Mouse (Mus musculus): Measurements from ENCODE around the gene Gucd1. TPM values are rescaled to one million over a fixed set of nuclear protein-coding genes. Genes with fewer than 3 reads are reported as not detected.
"Not testable (repeated sequence)": the region's sequence is repeated elsewhere in the genome, so short reads cannot be mapped to it uniquely, and the experiment has no call there.

The Gucd1 gene
- polyA plus RNA-seq, 1 experiment, result 87.2 TPM

DNA sequence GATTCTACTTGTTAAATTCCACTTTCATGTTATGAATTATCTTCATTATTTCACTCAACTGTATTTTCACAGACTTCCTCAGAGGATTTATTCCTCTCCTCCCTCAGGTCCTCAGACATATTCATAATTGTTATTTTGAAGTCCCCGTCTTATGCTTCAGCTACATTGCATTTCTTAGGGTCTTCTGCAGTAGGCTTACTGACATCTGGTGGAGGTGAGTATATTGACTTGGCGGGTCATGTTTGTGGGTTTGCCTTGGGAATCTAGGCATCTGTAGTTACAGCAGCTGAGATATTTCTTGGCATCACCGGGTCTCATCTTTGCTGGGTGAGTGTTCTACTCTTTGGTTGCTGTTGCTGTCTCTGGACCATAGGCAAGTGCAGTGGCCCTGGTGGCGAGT, 116.8 kb downstream of the Gucd1 start, which contains the start of gene Upb1:
Upb1 (plus strand) TSS at position 158 of the 400 bp plus-strand sequence.
- Histone ChIP-seq H3K4me3 (ENCODE audit: extremely low read depth, insufficient read depth, insufficient read length) (no peak within 1 kb of the TSS), H3K4me1 (ENCODE audit: control insufficient read depth, insufficient read depth, insufficient read length) (peaks cover 2% of the 10 kb centered on the region; the same call in 1 of the 2 replicates), H3K27me3 (ENCODE audit: control insufficient read depth, insufficient read depth, low read length) (no peaks in the 10 kb centered on the region), H3K36me3 (ENCODE audit: control insufficient read depth, insufficient read depth, low read length) (no peaks in the 10 kb centered on the region), H3K27ac (ENCODE audit: insufficient read depth, low read length) (no peak within 1 kb of the TSS)
- 83% methylated on average over 4 of the region's 4 CpGs for WGBS
- TF ChIP-seq CTCF (IDR thresholded peaks at IDR 0.05; ENCODE audit: extremely low read depth, insufficient read depth, insufficient read length, insufficient replicate concordance) (no peak), POLR2A (IDR thresholded peaks at IDR 0.05; ENCODE audit: low read depth, low read length) (no peak)
- DNase-seq (ENCODE audit: low read depth in 1 of 2, low spot score in 2 of 2), result no peak

GRCm38 (mm10) chr10:75396966-75397365, 120.8 kb downstream of the Gucd1 start:
- Histone ChIP-seq H3K4me3 (ENCODE audit: extremely low read depth, insufficient read depth, insufficient read length) (no peak overlapping the region), H3K27me3 (ENCODE audit: control insufficient read depth, insufficient read depth, low read length) (no peaks in the 10 kb centered on the region), H3K36me3 (ENCODE audit: control insufficient read depth, insufficient read depth, low read length) (no peaks in the 10 kb centered on the region), H3K27ac (ENCODE audit: insufficient read depth, low read length) (no peak overlapping the region), H3K4me1 (ENCODE audit: control insufficient read depth, insufficient read depth, insufficient read length) (peaks cover 2% of the 10 kb centered on the region; the same call in 1 of the 2 replicates)
- WGBS, result 23% methylated on average over 14 of the region's 14 CpGs
- TF ChIP-seq CTCF (IDR thresholded peaks at IDR 0.05; ENCODE audit: extremely low read depth, insufficient read depth, insufficient read length, insufficient replicate concordance) (no peak), POLR2A (IDR thresholded peaks at IDR 0.05; ENCODE audit: low read depth, low read length) (no peak)
- no peak for DNase-seq (ENCODE audit: low read depth in 1 of 2, low spot score in 2 of 2)

- WGBS, result 91% methylated on average over 8 of the region's 8 CpGs
- no peak for DNase-seq (ENCODE audit: low read depth in 1 of 2, low spot score in 2 of 2)
- H3K27me3 ChIP-seq (ENCODE audit: control insufficient read depth, insufficient read depth, low read length), result no peaks in the 10 kb centered on the region
- H3K36me3 ChIP-seq (ENCODE audit: control insufficient read depth, insufficient read depth, low read length), result no peaks in the 10 kb centered on the region
- no peak overlapping the region for H3K27ac ChIP-seq (ENCODE audit: insufficient read depth, low read length)
- no peak for TF ChIP-seq CTCF (IDR thresholded peaks at IDR 0.05; ENCODE audit: extremely low read depth, insufficient read depth, insufficient read length, insufficient replicate concordance)
- TF ChIP-seq POLR2A (IDR thresholded peaks at IDR 0.05; ENCODE audit: low read depth, low read length), result no peak
- peaks cover 2% of the 10 kb centered on the region; the same call in 1 of the 2 replicates for H3K4me1 ChIP-seq (ENCODE audit: control insufficient read depth, insufficient read depth, insufficient read length)
- H3K4me3 ChIP-seq (ENCODE audit: extremely low read depth, insufficient read depth, insufficient read length), result no peak overlapping the region
Measured at GRCm38 (mm10) chr10:75394796-75395195, 123.0 kb downstream of the Gucd1 start.

GRCm38 (mm10) chr10:75390832-75391231, 126.9 kb downstream of the Gucd1 start:
- Histone ChIP-seq H3K27me3 (ENCODE audit: control insufficient read depth, insufficient read depth, low read length) (no peaks in the 10 kb centered on the region), H3K4me1 (ENCODE audit: control insufficient read depth, insufficient read depth, insufficient read length) (no peaks in the 10 kb centered on the region), H3K27ac (ENCODE audit: insufficient read depth, low read length) (no peak overlapping the region), H3K4me3 (ENCODE audit: extremely low read depth, insufficient read depth, insufficient read length) (no peak overlapping the region), H3K36me3 (ENCODE audit: control insufficient read depth, insufficient read depth, low read length) (no peaks in the 10 kb centered on the region)
- WGBS, result 68% methylated on average over 4 of the region's 4 CpGs
- DNase-seq (ENCODE audit: low read depth in 1 of 2, low spot score in 2 of 2), result no peak
- TF ChIP-seq CTCF (IDR thresholded peaks at IDR 0.05; ENCODE audit: extremely low read depth, insufficient read depth, insufficient read length, insufficient replicate concordance), result no peak
- TF ChIP-seq POLR2A (IDR thresholded peaks at IDR 0.05; ENCODE audit: low read depth, low read length), result no peak

- no peak for TF ChIP-seq POLR2A (IDR thresholded peaks at IDR 0.05; ENCODE audit: low read depth, low read length)
- no peak for TF ChIP-seq CTCF (IDR thresholded peaks at IDR 0.05; ENCODE audit: extremely low read depth, insufficient read depth, insufficient read length, insufficient replicate concordance)
Measured at GRCm38 (mm10) chr10:75390156-75390555, 127.6 kb downstream of the Gucd1 start.

GRCm38 (mm10) chr10:75378688-75379087, 139.1 kb downstream of the Gucd1 start:
- Histone ChIP-seq H3K27me3 (ENCODE audit: control insufficient read depth, insufficient read depth, low read length) (no peaks in the 10 kb centered on the region), H3K36me3 (ENCODE audit: control insufficient read depth, insufficient read depth, low read length) (no peaks in the 10 kb centered on the region), H3K4me3 (ENCODE audit: extremely low read depth, insufficient read depth, insufficient read length) (no peak overlapping the region), H3K27ac (ENCODE audit: insufficient read depth, low read length) (no peak overlapping the region), H3K4me1 (ENCODE audit: control insufficient read depth, insufficient read depth, insufficient read length) (no peaks in the 10 kb centered on the region)
- TF ChIP-seq POLR2A (IDR thresholded peaks at IDR 0.05; ENCODE audit: low read depth, low read length) (no peak), CTCF (IDR thresholded peaks at IDR 0.05; ENCODE audit: extremely low read depth, insufficient read depth, insufficient read length, insufficient replicate concordance) (no peak)
- DNase-seq (ENCODE audit: low read depth in 1 of 2, low spot score in 2 of 2), result no peak
- WGBS, result 86% methylated on average over 10 of the region's 10 CpGs

More at GRCm38 (mm10) chr10:75390156-75390555, 127.6 kb downstream of the Gucd1 start:
- 82% methylated on average over 2 of the region's 2 CpGs for WGBS
- DNase-seq (ENCODE audit: low read depth in 1 of 2, low spot score in 2 of 2), result no peak
- H3K27ac ChIP-seq (ENCODE audit: insufficient read depth, low read length), result no peak overlapping the region
- no peaks in the 10 kb centered on the region for H3K4me1 ChIP-seq (ENCODE audit: control insufficient read depth, insufficient read depth, insufficient read length)
- H3K27me3 ChIP-seq (ENCODE audit: control insufficient read depth, insufficient read depth, low read length), result no peaks in the 10 kb centered on the region
- H3K36me3 ChIP-seq (ENCODE audit: control insufficient read depth, insufficient read depth, low read length), result no peaks in the 10 kb centered on the region
- no peak overlapping the region for H3K4me3 ChIP-seq (ENCODE audit: extremely low read depth, insufficient read depth, insufficient read length)

DNA sequence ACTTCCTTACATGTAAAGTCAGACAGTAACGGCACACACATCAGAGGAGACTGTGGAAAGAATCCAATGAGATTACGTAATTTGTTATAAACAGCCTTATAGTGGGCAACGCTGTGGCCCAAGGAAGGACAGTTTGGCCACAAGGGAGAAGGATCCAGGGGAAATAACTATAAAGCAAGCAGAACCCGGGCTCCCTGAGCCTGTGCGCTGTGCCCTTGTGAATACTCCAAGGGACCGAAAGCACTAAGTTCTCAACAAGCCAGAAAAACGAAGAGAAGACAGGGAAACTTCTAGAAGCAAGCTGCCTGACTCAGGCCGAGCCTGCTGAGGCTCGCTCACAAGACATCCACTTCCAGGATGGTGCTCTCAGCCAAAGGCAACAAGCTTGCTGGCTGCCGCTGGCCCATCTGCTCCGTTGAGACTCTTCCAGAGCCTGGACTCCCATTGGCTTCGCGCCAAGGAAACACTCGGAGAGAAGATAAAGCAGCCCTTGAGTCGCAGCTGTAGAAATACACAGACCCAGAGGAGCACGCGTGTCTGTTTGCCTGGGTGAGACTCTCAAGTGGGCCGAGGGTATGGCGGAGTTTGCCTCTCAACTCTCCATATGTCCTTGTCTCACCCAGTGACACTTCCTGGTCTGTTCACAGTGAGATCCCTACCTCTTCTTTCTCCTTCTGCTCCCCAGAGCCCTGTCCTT, 144.0 kb downstream of the Gucd1 start:
- 87% methylated on average over 15 of the region's 19 CpGs for WGBS
- DNase-seq (ENCODE audit: low read depth in 1 of 2, low spot score in 2 of 2); H3K27ac ChIP-seq (ENCODE audit: insufficient read depth, low read length): not testable (repeated sequence)

More for the DNA sequence above, 144.0 kb downstream of the Gucd1 start:
- H3K4me3 ChIP-seq (ENCODE audit: extremely low read depth, insufficient read depth, insufficient read length); H3K36me3 ChIP-seq (ENCODE audit: control insufficient read depth, insufficient read depth, low read length); H3K27me3 ChIP-seq (ENCODE audit: control insufficient read depth, insufficient read depth, low read length); H3K4me1 ChIP-seq (ENCODE audit: control insufficient read depth, insufficient read depth, insufficient read length): not testable (repeated sequence)
